Mouse (Mus musculus): ENCODE measurements at regions not wholly inside any gene's neighbourhood (a gene's known extent, or its start where the extent isn't known, plus 50 kb on each side); places are given as distances from the start of the nearest gene placed in this dataset.

GRCm38 (mm10) chr13:101570034-101570433 lies 198.0 kb downstream of the Pik3r1 start:
- Histone ChIP-seq H3K4me3 (ENCODE audit: low read depth, low read length) (no peak overlapping the region), H3K27ac (ENCODE audit: low read depth, low read length) (no peak overlapping the region), H3K36me3 (ENCODE audit: control insufficient read depth, insufficient read depth) (no peaks in the 10 kb centered on the region), H3K4me2 (replicated peaks; ENCODE audit: low read depth) (no peak overlapping the region), H3K4me1 (replicated peaks; ENCODE audit: control insufficient read depth, insufficient read depth, low read length) (no peaks in the 10 kb centered on the region), H3K9ac (ENCODE audit: low read depth, low read length) (no peak overlapping the region), H3K9me3 (ENCODE audit: control insufficient read depth) (no peaks in the 10 kb centered on the region), H3K27me3 (replicated peaks; ENCODE audit: control insufficient read depth, insufficient read depth, low read length) (no peaks in the 10 kb centered on the region)
- WGBS, result 75% methylated on average over 4 of the region's 4 CpGs
- TF ChIP-seq CTCF (IDR thresholded peaks at IDR 0.05; ENCODE audit: low read depth), result no peak
- ATAC-seq, result no peak

GRCm38 (mm10) chr13:101568985-101569631 lies 198.9 kb downstream of the Pik3r1 start:
- H3K27ac ChIP-seq (ENCODE audit: low read depth, low read length), result no peak overlapping the region
- no peaks in the 10 kb centered on the region for H3K36me3 ChIP-seq (ENCODE audit: control insufficient read depth, insufficient read depth)
- H3K27me3 ChIP-seq (replicated peaks; ENCODE audit: control insufficient read depth, insufficient read depth, low read length), result no peaks in the 10 kb centered on the region
- H3K4me1 ChIP-seq (replicated peaks; ENCODE audit: control insufficient read depth, insufficient read depth, low read length), result no peaks in the 10 kb centered on the region
- no peak overlapping the region for H3K9ac ChIP-seq (ENCODE audit: low read depth, low read length)
- 79% methylated on average over 6 of the region's 6 CpGs for WGBS
- no peak for TF ChIP-seq CTCF (IDR thresholded peaks at IDR 0.05; ENCODE audit: low read depth)
- H3K9me3 ChIP-seq (ENCODE audit: control insufficient read depth), result no peaks in the 10 kb centered on the region
- ATAC-seq, result no peak
- H3K4me2 ChIP-seq (replicated peaks; ENCODE audit: low read depth), result no peak overlapping the region
- H3K4me3 ChIP-seq (ENCODE audit: low read depth, low read length), result no peak overlapping the region

GRCm38 (mm10) chr13:101565323-101565722 lies 202.7 kb downstream of the Pik3r1 start:
- H3K4me2 ChIP-seq (replicated peaks; ENCODE audit: low read depth), result no peak overlapping the region
- H3K27ac ChIP-seq (ENCODE audit: low read depth, low read length), result no peak overlapping the region
- WGBS, result 74% methylated on average over 1 of the region's 1 CpGs
- ATAC-seq, result no peak
- no peaks in the 10 kb centered on the region for H3K4me1 ChIP-seq (replicated peaks; ENCODE audit: control insufficient read depth, insufficient read depth, low read length)
- no peak overlapping the region for H3K9ac ChIP-seq (ENCODE audit: low read depth, low read length)
- H3K36me3 ChIP-seq (ENCODE audit: control insufficient read depth, insufficient read depth), result no peaks in the 10 kb centered on the region
- no peaks in the 10 kb centered on the region for H3K27me3 ChIP-seq (replicated peaks; ENCODE audit: control insufficient read depth, insufficient read depth, low read length)
- TF ChIP-seq CTCF (IDR thresholded peaks at IDR 0.05; ENCODE audit: low read depth), result no peak
- H3K4me3 ChIP-seq (ENCODE audit: low read depth, low read length), result no peak overlapping the region
- H3K9me3 ChIP-seq (ENCODE audit: control insufficient read depth), result no peaks in the 10 kb centered on the region

GRCm38 (mm10) chr13:101555371-101555874 lies 212.6 kb downstream of the Pik3r1 start:
- Histone ChIP-seq H3K9ac (ENCODE audit: low read depth, low read length) (no peak overlapping the region), H3K27ac (ENCODE audit: low read depth, low read length) (no peak overlapping the region), H3K27me3 (replicated peaks; ENCODE audit: control insufficient read depth, insufficient read depth, low read length) (no peaks in the 10 kb centered on the region), H3K4me3 (ENCODE audit: low read depth, low read length) (no peak overlapping the region), H3K4me1 (replicated peaks; ENCODE audit: control insufficient read depth, insufficient read depth, low read length) (no peaks in the 10 kb centered on the region), H3K36me3 (ENCODE audit: control insufficient read depth, insufficient read depth) (no peaks in the 10 kb centered on the region), H3K4me2 (replicated peaks; ENCODE audit: low read depth) (no peak overlapping the region), H3K9me3 (ENCODE audit: control insufficient read depth) (no peaks in the 10 kb centered on the region)
- TF ChIP-seq CTCF (IDR thresholded peaks at IDR 0.05; ENCODE audit: low read depth), result no peak
- ATAC-seq, result no peak
- WGBS, result 50% methylated on average over 3 of the region's 3 CpGs

- no peak for TF ChIP-seq CTCF (IDR thresholded peaks at IDR 0.05; ENCODE audit: low read depth)
- Histone ChIP-seq H3K9ac (ENCODE audit: low read depth, low read length) (no peak overlapping the region), H3K27ac (ENCODE audit: low read depth, low read length) (no peak overlapping the region), H3K27me3 (replicated peaks; ENCODE audit: control insufficient read depth, insufficient read depth, low read length) (no peaks in the 10 kb centered on the region), H3K4me3 (ENCODE audit: low read depth, low read length) (no peak overlapping the region), H3K4me1 (replicated peaks; ENCODE audit: control insufficient read depth, insufficient read depth, low read length) (no peaks in the 10 kb centered on the region), H3K4me2 (replicated peaks; ENCODE audit: low read depth) (no peak overlapping the region), H3K9me3 (ENCODE audit: control insufficient read depth) (no peaks in the 10 kb centered on the region), H3K36me3 (ENCODE audit: control insufficient read depth, insufficient read depth) (no peaks in the 10 kb centered on the region)
- no peak for ATAC-seq
- WGBS, result 52% methylated on average over 8 of the region's 8 CpGs
Observed at GRCm38 (mm10) chr13:101553131-101553549, 214.9 kb downstream of the Pik3r1 start.

GRCm38 (mm10) chr13:101552451-101552850 lies 215.6 kb downstream of the Pik3r1 start:
- H3K4me1 ChIP-seq (replicated peaks; ENCODE audit: control insufficient read depth, insufficient read depth, low read length), result no peaks in the 10 kb centered on the region
- no peak overlapping the region for H3K4me2 ChIP-seq (replicated peaks; ENCODE audit: low read depth)
- ATAC-seq, result no peak
- no peak overlapping the region for H3K27ac ChIP-seq (ENCODE audit: low read depth, low read length)
- no peak overlapping the region for H3K4me3 ChIP-seq (ENCODE audit: low read depth, low read length)
- H3K9me3 ChIP-seq (ENCODE audit: control insufficient read depth), result no peaks in the 10 kb centered on the region
- no peaks in the 10 kb centered on the region for H3K36me3 ChIP-seq (ENCODE audit: control insufficient read depth, insufficient read depth)
- H3K27me3 ChIP-seq (replicated peaks; ENCODE audit: control insufficient read depth, insufficient read depth, low read length), result no peaks in the 10 kb centered on the region
- WGBS, result 75% methylated on average over 2 of the region's 2 CpGs
- no peak for TF ChIP-seq CTCF (IDR thresholded peaks at IDR 0.05; ENCODE audit: low read depth)
- H3K9ac ChIP-seq (ENCODE audit: low read depth, low read length), result no peak overlapping the region

Measured in intestine, postnatal 0 days (tissue).